ENCODE assay signal across 8 mouse cellular contexts in the genomic region with DNA sequence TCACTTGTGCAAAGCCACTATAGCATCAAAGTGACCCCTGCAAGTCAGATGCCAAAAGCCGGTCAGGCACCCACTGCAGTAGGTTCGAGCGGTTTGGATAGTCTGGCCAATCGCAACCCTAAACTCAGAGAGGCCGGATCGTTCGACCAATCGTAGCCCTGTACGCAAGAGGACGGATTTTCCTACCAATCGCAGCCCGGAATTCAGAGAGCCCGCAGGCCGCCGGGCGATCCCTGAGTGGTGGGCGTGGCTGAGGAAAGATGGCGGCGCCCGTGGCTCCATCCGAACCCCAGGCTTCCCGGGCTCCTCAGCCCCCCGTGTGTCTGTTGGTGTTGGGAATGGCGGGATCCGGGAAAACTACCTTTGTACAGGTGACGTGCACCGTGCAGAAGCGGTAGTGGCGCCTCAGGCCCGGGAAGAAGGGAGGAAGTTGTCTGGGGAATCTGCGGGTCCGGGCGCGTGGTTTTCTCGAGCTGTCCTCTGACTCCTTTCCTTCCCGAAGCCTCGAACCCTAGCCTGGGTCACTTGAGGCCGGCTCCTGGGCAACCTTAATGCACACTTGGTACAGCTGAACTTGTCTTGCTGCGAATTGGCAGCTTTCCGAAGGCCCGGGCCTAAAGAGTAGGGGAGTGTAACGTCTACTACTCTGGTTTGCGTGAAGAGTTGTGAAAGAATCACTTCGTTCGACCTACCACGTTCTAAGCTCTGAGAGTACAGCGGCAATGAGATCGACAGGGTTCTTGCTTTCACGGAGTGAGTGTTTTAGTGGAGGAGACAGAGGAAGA. TPM values are rescaled to one million over a fixed set of nuclear protein-coding genes. Genes with fewer than 3 reads are reported as not detected.
DNase-seq lines count a peak whose midpoint lies in the region; ATAC-seq lines count a peak whose summit lies in the region.

Gene Gpn1 (plus strand): TSS at position 229 of the 785 bp plus-strand sequence.

- H3K36me3 ChIP-seq in hindbrain, embryonic 11.5 days (ENCODE audit: control insufficient read depth, insufficient read depth, low read length): peaks cover 7% of the 10 kb centered on the region

- peak within 1 kb of the TSS; percentile 64 for H3K4me2 ChIP-seq in hindbrain, embryonic 11.5 days (replicated peaks; ENCODE audit: low read depth, low read length)

- DNase-seq in Muller cell, postnatal 12 days (ENCODE audit: inconsistent ontology term): peak; percentile 86
- peak; percentile 92 for DNase-seq in cerebellum, adult 9-11 months
- peak; percentile 90 to 96 for DNase-seq in frontal cortex, adult 2 months (ENCODE audit: extremely low spot score in 1 of 2, low spot score in 1 of 2)
- DNase-seq in hindbrain, embryonic 11.5 days (ENCODE audit: low spot score): peak; percentile 91
- DNase-seq in layer of hippocampus, postnatal 10 days (ENCODE audit: low spot score in 2 of 2): peak; percentile 87 to 91
- peak; percentile 95 for DNase-seq in lung, postnatal 10 days
- DNase-seq in ovary, postnatal 36 days (ENCODE audit: low spot score): peak; percentile 84
- peak; percentile 86 for DNase-seq in thymus, postnatal 25 days

- WGBS in hindbrain, embryonic 11.5 days: under 1% methylated on average over 49 of the region's 49 CpGs

- no peaks in the 10 kb centered on the region for H3K9me3 ChIP-seq in hindbrain, embryonic 11.5 days (ENCODE audit: control insufficient read depth, low read length)

- H3K9ac ChIP-seq in hindbrain, embryonic 11.5 days (ENCODE audit: low read depth, low read length): peak within 1 kb of the TSS; percentile 61

- H3K4me1 ChIP-seq in hindbrain, embryonic 11.5 days (replicated peaks; ENCODE audit: control insufficient read depth, insufficient read depth, low read length): peaks cover 3% of the 10 kb centered on the region; the same call in 1 of the 2 replicates

- peak within 1 kb of the TSS; percentile 68 for H3K4me3 ChIP-seq in hindbrain, embryonic 11.5 days (ENCODE audit: low read depth, low read length)

- no peaks in the 10 kb centered on the region for H3K27me3 ChIP-seq in hindbrain, embryonic 11.5 days (ENCODE audit: control insufficient read depth, insufficient read depth, low read length)

- peak; percentile 100 for ATAC-seq in hindbrain, embryonic 11.5 days (ENCODE audit: low FRiP score)

- no peak within 1 kb of the TSS for H3K27ac ChIP-seq in hindbrain, embryonic 11.5 days (ENCODE audit: low read depth, low read length)

RNA-seq across cellular contexts. Expression of gene Gpn1, which starts in this region (rescaled TPM):
- 22.0 and 26.7 TPM in 2 replicates for polyA plus RNA-seq in frontal cortex, adult 2 months (2012; rRNA removed)
- polyA plus RNA-seq in hindbrain, embryonic 11.5 days (2014; fragmentation: Nextera tagmentation; extraction: Ambion mirVana): 66.7 and 73.3 TPM in 2 replicates
- 10 to 100 TPM; 34.9 to 37.5 TPM for total RNA-seq in layer of hippocampus, postnatal 10 days (2021)
